Mouse (Mus musculus) induced T-regulatory cell, adult 2 months (primary cell): ENCODE measurements at regions not wholly inside any gene's neighbourhood (a gene's known extent, or its start where the extent isn't known, plus 50 kb on each side); places are given as distances from the start of the nearest gene placed in this dataset.
A peak's percentile ranks its signal among the peaks of the same experiment; 100 is the strongest.

ENCODE experiments used
- DNase-seq: peaks from one replicate; pipeline ENCODE4 v3.0.0-alpha.2; 2012; ENCODE audit warnings: low read depth

DNA sequence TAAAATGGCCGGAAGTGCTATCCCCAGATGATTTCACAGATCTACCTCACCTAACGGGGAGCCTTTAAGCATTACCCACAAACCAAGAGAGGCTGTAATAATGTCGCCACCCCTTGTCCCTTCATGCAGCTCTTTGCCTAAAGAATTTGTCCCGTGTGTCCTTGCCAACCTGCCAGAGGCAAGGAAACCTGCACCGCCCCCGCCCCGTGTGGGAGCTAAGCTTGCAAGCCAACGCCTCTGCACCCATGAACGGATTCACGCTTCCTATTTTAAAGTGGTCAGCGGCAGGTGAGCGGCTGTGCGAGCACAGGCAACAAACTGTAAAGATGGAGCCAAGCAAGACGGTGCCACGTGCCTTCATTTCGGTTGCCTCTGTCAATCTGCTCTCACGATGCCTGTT, 63.1 kb downstream of the Gm11011 start:
- no peak for DNase-seq

DNA sequence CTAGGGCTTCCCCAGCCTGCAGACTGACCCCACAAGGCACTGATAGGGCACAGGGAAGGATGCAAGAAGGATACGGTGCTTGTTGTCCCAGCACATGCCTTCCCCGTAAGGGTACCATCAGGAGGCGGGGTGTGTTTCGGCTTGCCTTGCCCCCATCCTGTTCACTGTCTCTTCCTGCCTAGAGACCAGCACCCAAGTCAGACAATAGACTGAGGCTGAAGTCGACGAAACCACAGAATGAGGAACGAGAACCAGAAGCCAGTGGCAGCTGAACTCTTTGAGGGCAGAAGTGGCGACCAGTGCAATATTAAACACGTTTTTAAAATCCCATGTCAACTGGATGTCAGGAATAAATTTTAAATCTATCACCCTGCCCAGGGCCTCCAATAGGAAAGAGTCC, 67.6 kb downstream of the Gm11011 start:
- no peak for DNase-seq

DNA sequence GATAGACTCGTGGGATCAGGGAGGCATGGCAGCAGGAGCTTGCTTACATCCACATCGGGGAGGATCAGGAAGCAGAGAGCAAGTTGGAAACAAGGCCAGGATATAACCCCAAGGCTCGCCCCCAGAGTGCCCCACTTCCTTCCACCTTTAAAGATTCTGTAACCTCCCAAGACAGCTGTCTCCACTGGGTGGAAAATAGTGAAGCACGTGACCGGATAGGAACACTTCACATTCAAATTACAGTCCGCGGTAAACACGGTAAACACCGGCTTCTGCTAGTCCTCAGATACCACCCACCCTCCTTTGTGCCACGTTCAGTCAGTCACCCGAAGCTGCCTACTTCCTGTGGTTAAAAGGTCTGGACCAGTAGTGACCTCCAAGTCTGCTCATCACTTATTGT, 72.2 kb downstream of the Gm11011 start:
- peak; percentile 17 for DNase-seq

DNA sequence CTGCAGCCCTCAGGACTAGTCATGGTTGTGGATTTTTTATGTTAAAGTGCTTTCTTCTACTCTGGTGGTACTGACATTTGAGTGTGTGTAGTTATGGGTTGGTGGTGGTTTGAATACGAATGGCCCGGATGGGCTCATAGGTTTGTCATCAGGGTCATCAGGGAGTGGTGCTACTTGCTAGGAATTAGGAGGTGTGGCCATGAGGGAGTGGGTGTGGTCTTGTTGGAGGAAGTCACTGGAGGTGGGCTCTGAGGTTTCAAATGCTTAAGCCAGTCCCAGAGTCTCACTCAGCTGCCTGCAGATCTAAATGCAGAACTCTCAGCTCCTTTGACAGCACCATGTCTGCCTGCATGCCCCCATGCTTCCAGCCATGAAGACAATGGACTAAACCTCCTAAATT, 76.8 kb downstream of the Gm11011 start:
- no peak for DNase-seq

DNA sequence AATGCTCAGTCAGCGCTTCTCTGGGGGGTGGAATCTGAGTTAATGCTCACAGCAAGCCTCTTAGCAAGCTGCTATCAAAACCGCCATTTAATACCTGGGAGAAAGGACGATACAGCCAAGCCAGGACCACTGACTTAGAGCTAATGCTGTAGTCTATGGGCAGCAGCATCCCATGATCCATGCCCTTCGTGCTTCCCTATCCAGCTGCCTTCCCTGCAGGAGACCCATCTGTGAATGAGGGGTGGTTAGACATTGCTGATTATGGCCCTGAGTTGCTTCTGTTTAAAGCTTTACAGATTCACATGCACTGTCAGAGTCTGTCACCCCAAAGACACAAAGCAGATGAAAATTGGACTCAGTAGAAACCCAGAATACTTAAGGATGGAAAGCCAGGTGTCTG, 78.1 kb downstream of the Gm11011 start:
- DNase-seq, result no peak

DNA sequence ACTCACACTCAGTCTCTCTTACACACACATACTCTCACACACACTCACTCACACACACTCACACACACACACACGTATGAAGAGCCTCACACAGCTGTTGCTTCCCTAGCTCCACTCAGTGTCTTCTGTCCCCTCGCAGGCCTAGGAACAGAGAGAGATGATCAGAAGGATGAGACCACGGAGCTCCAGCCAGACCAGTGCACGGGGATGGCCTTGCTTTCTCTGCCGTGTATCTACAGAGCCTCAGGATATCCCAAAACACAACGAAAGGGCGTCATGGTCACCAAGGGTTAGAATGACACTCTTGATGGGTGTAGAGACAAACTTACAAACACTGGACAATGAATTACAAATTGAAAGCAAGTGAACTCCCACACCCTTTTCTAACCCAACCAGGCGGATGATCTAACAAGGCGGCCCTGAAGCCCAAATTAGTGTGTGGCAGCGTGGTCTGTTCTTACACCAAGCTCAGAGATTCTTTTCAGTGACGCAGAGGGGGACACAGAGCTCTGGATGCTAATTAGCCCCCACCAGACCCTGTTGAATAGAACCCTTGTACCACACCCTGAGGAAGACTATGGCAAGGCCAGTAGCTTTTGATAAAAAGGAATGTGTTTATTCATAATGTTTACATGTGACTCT, 83.0 kb downstream of the Gm11011 start:
- no peak for DNase-seq

DNA sequence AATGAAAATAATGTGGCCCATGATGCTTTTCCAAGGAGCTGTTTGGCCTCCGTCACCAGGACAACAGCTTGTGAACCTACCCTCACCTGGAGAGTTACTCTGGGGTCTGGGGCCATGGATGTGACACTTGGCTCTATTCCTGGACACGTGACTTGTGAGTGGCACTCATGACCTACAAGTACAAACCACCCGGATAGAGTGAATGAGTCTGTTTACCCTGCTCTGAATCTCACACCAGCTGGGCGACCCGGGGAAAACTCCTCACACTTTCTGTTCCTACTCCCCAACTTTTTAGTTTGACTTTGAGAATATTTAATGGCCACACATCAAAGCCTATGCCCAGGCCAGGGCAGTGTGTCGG, 84.0 kb downstream of the Gm11011 start:
- DNase-seq, result no peak

DNA sequence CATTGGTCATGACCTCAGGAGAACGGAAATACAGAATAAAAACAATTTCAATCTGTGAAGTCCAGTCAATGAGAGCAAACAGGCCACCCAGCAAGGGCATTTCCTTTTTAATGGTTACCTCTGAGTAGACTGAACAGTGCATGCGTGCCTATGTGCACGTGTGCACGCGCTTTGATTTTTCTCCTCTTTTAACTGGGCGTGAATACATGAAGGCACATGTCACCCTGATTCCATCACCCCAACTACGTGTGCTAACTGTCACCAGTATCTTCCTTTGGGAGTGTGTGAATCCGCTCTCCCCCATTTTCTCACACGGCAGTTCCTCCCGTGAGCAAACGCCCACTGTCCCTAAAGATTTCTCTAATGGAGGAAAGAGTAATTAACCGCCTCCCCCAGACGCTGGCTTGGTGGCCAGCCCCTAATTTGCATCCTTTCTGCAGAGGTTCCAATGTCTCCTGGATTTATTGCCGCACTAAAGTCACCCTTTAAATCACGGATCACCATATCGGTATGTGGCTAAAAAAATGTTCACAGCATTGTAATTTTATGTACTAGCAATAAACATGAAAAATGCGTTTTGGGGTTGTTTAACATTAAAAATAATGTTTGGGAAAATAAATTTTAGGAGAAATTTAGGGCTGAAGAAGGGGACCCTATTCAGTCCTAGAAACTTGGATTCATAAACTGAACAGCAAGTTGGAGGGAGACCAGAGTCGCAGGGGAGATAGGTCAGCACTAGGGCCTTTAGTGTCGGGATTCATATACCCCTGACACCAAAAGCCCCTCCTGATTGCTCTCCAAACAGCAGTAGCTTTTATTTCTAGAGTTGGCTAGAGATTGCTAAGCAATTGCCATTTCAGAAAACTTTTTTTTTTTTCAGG, 84.6 kb downstream of the Gm11011 start:
- DNase-seq, result no peak

DNA sequence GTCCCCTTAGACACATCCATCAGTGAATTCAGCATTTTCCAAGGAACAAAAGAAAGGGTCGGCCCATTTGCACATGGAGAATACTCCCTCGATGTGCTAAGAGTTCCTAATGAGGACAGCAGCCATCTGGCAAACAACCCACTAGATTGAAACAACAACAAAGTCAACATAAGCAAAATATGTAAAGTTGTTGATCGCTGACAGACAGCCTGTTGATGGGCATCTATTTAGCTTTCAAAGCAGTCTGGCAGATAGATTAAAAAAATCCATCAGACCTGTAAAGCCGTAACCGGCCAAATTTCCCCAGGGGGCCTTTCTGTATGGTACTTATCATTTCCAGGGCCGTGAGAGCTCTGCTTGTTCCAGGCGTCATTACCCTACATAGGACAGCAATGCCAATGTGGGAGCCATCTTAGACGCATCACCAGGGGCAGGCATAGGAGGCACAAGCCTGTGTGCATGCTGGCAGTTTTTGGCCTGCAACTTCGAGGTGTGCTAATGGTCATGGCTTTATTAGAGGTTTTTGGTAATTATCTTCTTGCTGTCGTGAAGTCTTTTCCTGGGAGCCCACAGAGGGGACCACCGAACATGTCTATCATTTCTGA, 85.7 kb downstream of the Gm11011 start:
- no peak for DNase-seq

DNA sequence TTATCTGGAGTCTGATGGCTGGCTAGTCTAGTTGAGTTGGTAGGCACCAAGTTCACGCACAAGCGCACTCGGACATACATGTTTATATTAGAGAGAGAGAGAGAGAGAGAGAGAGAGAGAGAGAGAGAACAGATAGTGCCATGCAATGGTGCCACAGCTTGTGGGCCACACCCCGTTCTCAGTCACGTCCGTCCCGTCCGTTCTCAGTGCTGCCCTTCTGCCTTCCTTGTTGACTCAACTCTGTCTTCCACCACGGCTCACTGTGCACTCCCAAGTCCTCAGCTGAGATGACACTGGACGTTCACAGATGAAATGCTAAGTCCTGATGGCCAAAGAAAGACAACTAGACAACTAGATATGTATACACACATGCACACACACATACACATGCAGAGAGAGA, 92.2 kb downstream of the Gm11011 start:
- no peak for DNase-seq

DNA sequence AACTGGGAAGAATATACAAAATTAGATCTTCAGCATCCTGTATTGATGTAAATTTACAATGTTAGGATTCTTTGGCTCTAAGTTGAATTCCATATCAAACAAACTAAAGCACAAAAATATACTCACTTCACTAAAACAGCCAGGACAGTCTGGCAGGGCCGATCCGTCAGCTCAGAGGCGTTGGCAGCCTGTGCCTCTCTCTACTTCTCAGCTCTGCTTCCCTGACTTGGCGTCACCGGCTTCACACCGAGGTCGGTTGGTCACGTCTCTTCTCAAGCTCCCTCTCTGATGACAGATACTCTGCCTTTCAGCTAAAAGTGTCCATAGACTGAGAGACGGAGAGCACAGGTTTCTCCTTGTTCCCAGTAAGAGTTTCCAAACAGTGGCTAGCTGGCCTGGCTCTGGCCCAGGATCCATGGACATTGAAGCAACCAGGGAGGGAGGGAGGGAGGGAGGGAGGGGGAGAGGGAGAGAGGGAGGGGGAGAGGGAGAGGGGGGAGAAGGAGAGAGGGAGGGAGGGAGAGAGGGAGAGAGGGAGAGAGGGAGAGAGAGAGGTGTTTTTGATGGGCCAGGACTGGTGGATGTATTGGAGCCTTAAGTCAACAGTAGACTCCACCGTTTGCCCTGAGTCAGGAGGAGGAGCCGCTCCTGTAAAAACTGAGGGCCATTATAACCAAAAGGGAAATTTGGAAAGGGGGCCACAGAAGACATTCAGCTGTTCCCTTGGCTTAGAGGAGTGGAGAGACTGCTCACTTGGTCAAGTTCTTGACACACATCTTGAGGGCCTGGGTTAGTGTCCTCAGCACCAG, 92.8 kb downstream of the Gm11011 start:
- no peak for DNase-seq

DNA sequence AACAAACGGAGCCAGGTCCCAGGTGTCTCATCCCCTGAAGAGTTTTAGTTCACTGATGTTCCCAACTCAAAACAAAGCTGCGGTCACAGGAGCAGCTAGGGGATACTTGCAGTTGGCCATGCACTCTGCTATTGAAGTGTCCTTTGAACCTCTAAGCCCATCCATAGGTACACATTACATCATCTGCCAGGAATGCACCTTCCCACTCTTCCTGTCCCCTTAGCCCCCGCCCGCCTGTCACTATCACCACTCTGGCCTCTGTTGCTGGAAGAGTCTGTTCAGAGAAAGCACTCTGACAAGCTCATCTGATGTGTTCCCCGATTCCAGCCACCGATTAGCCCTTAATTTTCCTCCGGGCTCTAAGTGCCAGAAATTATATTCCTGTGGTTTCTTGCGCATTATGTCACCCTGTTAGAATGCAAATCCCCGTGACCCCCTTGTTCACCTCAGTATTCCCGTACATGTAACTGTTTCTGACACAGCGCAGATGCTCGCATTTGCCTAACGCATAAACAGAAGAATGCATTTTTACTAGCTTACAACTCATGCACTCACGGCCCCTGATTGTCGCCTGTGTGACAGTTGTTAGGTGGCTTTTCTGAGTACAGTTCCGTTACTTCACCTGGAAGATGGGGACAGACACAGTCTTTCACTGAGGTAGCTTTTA, 93.8 kb downstream of the Gm11011 start:
- DNase-seq, result no peak

DNA sequence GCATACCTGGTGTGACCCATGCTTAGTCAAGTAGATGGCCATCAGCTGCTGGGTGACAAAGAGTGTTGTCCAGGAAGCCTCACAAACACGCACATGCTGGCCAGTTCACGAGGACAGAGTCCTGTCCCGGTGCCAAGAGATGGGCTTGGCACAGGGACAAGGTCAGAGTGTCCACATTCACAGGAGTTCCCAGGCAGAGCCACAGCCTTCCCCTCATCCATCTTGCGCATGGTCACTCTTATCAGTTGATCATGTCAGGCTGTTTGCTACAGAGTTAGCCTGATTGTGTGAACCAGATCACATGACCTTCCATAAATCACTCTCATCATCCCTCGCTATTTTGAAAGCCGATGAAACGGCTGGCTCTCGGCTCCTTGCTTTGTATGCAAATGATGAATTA, 103.6 kb downstream of the Gm11011 start:
- DNase-seq, result no peak

DNA sequence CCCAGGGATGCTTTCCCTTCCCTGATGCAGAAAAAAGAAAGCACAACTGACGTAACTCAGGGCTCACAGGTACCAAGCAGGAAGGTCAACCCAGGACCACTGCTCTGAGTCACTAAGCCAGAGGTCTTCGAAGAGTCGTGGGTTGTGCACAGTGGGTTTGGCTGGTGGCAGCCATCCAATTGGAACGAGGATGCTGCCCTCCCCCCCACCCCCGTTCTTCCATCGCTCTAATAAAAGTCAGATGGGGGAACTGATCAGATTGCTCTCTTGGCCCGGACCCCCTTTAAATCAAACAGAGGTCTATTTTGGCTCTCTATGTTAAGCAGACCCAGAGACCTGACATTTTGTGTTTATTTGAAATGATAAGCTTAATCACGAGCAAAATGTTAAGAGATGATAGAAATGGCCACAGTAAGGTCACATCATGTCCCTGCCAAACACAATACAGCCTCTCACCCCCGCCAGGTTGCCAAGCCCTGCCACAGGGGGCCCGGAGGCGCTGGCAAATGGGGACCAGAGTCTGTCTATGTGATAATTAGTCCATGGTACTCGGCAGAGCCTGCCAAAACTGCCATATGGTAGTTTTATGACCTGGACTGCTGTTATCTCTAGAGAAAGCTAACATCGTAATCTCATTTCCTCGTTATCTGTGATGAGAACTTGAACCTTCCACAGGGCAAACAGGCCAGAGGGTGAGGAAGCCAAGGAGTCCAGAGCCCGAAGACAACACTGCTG, 105.6 kb downstream of the Gm11011 start:
- no peak for DNase-seq

DNA sequence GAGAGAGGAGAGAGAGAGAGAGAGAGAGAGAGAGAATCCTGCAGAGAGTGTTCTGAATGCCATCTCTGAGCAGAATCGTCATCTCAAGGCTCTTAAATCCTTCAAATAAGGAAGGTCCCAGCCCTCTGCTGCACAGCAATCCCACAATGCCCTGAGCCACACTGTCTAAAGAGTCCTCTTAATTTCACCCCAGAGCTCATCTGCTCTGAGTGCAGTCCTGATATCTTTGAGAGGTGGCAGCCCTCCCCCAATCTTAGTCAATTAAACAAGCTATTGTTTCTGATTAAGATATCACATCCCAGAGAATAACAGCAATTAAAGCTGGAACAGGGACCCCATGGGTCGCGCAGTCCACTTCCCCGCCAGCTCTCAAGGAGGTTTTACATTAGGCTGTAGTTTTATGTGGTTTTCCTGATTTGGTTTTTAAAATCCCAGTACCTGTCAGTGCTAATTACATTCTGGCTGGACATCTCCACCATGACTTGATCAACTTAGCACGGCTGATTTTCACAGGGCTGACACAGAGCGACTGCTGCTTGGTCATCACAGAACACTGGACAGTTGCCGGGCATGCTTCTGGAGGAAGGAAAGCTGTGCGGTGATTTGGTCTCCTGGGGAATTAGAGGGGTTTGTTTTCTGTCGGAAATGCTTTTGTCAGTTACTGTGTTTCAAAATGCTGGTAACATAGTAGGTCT, 113.0 kb downstream of the Gm11011 start:
- DNase-seq, result no peak

DNA sequence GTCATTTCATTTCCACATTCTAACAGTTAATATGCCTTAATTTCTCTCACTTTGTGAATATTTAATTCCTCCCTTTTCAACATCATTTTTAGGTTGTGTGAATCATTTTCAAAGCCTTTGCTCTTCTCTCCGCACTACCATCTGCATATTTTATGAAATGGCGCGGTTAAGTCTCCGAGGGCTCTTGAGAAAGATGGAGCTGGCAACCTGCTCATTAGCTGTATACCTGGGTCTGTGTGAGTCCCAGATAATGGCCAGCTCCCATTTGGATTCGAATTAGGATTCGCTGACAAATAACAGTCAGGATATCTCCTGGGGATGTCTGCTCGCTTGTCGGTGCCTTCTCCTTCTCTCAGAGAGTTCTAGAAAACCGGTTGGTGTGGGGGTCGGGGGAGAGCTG, 118.0 kb downstream of the Gm11011 start:
- no peak for DNase-seq

DNA sequence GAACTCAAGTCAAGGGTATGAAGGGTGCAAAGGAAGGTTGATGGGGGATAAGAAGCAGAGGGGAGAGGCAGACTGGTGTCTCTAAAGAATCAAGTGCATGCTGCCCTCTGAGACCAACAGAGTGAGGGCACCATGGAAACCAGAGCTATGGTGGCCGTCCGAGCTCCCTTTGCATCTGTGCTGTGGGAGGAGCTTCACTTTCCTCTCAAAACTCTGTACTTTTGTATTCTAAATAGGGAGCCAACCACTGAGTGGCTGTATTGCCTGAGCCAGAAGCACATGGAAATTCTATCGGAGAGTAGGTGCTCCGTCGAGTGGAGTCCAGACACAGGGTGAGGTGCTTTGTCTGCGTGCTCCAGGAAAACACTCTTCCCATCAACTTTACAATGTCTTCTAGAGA, 119.9 kb downstream of the Gm11011 start:
- DNase-seq, result no peak

DNA sequence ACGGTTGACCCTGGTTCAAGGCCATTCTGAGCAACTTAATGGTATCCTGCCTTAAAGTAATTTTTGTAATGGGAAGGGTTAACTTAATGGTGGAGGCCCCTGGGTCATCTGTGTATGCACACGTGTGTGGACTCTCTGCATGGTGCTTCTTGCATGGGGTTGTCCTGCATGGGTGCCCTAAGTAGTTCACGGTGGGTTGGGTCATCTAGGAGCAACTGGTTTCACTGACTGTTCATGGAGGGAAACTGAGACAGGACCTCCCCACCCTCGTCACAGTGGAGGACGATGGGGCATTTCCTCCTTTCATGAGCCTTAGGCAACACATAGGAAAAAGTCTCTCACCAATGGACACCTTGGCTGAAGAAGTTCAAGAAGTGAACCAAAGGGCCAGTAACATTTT, 123.4 kb downstream of the Gm11011 start:
- no peak for DNase-seq

DNA sequence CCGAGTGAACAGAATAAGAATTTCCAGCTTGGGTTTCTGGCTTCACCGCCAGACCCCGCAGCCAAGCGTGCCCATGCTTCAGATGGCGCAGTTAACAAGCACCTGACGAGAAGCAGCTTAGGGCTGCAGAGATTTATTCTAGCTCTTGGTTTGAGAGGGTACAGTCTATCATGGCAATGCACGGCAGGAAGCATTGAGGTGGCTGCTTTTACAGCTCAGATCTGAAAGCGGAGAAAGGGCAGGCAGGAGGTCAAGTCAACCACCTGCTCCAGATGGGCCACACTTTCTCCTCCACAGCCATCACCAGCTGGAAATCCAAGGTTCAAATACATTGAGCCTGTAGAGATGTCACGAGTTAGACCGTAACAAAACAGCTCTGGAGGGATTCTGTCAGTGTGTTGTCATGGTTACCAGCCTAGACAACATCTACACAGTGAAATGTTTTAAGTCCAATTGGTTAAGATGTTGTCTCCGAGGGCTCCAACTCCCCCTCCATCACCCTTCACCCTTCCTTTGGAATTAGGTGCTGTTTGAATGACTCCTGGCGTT, 126.0 kb downstream of the Gm11011 start:
- DNase-seq, result no peak

DNA sequence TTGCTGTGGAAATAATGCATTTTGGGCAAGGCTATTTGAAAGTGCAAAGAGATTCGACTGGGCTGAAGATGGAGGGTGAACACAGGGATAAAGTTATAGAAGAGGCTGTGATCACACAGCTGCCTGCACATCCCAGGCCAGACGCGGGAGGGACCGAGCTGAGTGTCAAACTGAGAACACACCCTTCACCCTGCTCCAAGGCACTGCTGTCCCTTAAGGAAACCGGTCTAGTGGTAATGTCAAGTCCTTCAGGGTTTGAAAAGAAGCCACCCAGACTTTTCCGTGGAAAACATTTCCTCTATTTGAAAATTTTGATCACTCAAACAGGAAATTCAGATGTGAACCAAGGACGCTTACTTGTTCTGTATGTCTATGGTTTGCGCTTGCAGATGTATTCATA, 134.6 kb downstream of the Gm11011 start:
- DNase-seq, result no peak
